Mouse (Mus musculus): ENCODE measurements around the gene Rab29.
"Not testable (repeated sequence)": the region's sequence is repeated elsewhere in the genome, so short reads cannot be mapped to it uniquely, and the experiment has no call there.

Rab29 gene

GRCm38 (mm10) chr1:131861811-131862210 is 5.2 kb upstream of the Rab29 start:
- no peak for ATAC-seq (ENCODE audit: low TSS enrichment)

- ATAC-seq (ENCODE audit: low TSS enrichment): no peak
Measured at GRCm38 (mm10) chr1:131865596-131865995, 1.4 kb upstream of the Rab29 start.

DNA sequence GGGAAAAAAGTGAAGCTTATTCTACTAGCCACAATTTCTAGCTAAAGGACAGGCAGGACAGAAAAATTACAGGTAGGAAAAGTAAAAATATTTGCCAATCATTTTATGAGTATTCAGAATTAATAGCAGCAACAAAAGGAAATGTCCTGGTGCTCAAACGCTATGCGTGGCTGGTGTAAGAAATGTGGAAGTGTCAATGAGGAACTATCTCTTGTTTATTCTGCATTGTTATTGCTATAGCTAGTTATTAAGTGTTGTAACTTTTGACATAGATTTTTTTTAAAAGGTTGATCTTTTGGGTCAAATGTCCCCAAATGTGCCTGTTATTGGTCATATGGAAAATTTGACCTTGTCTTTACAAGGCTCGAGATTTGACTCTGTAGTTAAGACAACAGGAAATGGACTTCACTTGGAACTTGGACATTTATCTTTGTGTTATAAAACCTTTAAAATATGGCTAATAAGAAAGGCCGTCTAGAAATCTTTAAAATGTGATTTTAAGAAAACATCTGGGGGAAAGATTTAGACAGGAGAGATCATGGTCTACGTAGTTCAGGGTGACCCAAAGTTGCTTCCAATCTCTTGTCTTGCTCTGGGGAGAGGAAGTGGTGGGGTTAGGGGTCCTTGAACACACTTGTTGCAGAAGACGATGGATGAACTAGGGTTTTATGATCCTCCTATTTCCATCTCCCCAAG is 572 bp upstream of the Rab29 start:
- no peak for ATAC-seq (ENCODE audit: low TSS enrichment)

- ATAC-seq (ENCODE audit: low TSS enrichment): no peak
Measured at GRCm38 (mm10) chr1:131867946-131868290, 894 bp downstream of the Rab29 start.

DNA sequence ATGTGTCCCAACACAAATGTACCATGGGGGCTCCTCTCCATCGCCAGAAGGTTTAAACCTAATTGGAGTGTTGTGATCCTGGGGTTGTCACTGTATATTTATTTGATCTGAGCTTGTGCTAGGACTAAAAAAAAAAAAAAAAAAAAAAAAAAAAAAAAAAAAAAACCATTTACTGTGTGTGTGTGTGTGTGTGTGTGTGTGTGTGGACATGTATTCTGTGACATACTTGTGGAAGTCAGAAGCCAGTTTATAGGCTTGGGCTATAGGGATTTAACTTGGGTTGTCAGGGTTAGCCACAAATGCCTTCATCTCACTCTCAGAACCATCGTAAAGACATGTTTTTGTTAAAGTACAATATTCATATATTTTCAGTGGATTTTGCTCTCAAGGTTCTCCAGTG is 2.5 kb downstream of the Rab29 start:
- no peak for ATAC-seq (ENCODE audit: low TSS enrichment)

GRCm38 (mm10) chr1:131872856-131873255 is 5.8 kb downstream of the Rab29 start:
- ATAC-seq (ENCODE audit: low TSS enrichment): no peak

DNA sequence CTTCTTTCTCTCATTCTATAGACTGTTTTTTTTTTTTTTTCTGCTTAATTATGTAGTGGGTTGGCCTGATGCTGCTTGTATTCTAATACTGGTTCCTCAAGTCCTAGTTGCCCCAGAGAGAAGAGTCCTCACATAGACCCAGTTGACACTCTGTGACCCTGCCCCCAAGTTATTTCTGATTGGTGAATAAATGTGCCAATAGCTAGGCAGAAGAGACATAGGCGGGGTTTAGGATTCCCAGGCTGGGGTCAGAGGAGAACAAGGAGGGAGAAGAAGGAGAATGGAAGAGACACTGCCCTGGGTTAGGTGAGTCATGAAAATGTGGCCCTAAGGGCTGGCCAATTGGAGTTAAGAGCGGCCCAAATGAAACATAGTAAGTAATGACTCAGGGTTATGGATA is 12.8 kb downstream of the Rab29 start:
- no peak for ATAC-seq (ENCODE audit: low TSS enrichment)

- ATAC-seq (ENCODE audit: low TSS enrichment): no peak
Measured at GRCm38 (mm10) chr1:131882787-131883186, 15.8 kb downstream of the Rab29 start.

GRCm38 (mm10) chr1:131886173-131886572 is 19.1 kb downstream of the Rab29 start:
- ATAC-seq (ENCODE audit: low TSS enrichment): peak; percentile 44

DNA sequence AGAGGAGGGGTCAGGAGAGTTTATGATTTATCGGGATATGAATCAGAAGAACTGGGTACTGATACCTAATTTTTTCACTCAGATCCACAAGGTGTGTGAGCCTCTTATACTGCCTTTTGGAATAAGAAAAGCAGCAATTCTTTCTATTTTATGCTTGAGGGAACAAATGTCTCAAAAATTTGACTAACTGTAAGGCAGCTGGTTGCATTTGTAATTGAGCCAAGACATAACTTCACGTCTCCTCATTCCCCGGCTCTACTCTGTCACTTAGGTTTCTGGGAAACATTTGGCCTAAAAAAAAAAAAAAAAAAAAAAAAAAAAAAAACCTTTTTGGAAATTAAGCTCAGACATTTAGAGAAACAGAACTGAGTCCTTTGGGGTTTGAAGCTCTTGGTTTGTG is 19.6 kb downstream of the Rab29 start:
- ATAC-seq (ENCODE audit: low TSS enrichment): peak; percentile 70

DNA sequence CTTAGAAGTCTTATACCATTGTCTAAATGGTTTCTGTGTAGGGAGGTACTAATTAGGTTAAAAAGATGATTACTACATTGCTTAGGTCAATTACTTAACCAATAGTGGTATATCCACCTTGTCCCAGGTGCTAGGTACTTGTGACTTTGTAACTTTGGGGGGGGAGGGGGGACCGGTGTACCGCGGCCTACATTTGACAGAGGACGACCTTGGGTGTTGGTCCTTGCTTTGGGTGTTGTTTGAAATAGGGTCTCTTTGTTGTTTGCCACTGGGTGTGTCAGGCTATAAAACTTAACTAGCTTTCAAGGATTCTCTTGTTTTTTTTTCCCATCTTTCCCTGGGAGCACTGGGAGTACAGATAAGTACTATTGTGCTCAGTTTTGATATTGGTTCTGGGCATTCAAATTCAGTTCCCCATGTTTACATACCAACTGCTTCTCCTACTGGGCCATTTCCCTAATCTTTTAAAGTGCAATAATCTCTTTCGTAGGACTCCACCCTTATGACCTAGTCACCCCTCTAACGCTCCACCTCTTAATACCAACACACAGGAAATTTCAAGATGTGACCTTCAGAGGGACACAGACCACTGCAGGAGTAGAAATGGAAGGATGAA is 23.1 kb downstream of the Rab29 start:
- ATAC-seq (ENCODE audit: low TSS enrichment): no peak

GRCm38 (mm10) chr1:131891436-131891835 is 24.4 kb downstream of the Rab29 start:
- no peak for ATAC-seq (ENCODE audit: low TSS enrichment)

DNA sequence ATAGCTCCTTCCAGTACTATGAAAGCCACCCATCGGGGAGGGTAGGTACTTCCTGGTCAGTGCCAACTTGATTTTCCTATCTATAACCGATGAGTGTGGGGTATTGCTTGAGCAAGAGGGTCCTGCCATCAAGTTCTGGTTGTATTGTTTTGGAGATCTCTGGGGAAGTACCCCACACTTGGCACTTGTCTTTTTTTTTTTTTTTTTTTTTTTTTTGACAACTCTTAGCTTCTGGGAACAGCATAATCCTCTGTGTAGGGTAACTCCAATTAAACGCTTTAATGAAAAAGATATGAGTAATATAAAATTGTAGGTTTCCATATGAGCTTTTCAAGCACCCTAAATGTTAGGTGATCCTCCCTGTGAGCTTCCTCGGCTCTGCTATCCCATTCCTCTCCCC is 35.7 kb downstream of the Rab29 start:
- ATAC-seq (ENCODE audit: low TSS enrichment): no peak

- peak; percentile 50; the same call in 1 of the 2 replicates for ATAC-seq (ENCODE audit: low TSS enrichment)
Measured at GRCm38 (mm10) chr1:131903251-131903650, 36.2 kb downstream of the Rab29 start.

GRCm38 (mm10) chr1:131905497-131905896 is 38.5 kb downstream of the Rab29 start:
- no peak for ATAC-seq (ENCODE audit: low TSS enrichment)

- ATAC-seq (ENCODE audit: low TSS enrichment): no peak
Measured at GRCm38 (mm10) chr1:131908456-131908855, 41.4 kb downstream of the Rab29 start.

DNA sequence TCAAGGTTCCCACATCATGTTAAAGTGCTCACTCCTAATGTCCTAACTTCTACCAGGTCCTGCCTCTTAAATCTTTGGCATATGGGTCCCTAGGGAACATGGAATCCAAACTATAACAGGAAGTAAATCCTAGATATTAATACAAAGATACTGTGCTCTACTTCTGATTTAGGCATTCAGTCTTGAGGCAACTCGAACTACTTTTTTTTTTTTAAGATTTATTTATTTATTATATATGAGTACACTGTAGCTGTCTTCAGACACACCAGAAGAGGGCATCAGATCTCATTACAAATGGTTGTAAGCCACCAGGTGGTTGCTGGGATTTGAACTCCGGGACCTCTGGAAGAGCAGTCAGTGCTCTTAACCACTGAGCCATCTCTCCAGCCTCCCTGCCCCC is 42.2 kb downstream of the Rab29 start:
- not testable (repeated sequence) for ATAC-seq (ENCODE audit: low TSS enrichment)

- peak; percentile 98 for ATAC-seq (ENCODE audit: low TSS enrichment)
Measured at GRCm38 (mm10) chr1:131910001-131910648, 43.1 kb downstream of the Rab29 start, which contains the start of gene Nucks1. Gene Nucks1 (plus strand): TSS chr1:131910534.

DNA sequence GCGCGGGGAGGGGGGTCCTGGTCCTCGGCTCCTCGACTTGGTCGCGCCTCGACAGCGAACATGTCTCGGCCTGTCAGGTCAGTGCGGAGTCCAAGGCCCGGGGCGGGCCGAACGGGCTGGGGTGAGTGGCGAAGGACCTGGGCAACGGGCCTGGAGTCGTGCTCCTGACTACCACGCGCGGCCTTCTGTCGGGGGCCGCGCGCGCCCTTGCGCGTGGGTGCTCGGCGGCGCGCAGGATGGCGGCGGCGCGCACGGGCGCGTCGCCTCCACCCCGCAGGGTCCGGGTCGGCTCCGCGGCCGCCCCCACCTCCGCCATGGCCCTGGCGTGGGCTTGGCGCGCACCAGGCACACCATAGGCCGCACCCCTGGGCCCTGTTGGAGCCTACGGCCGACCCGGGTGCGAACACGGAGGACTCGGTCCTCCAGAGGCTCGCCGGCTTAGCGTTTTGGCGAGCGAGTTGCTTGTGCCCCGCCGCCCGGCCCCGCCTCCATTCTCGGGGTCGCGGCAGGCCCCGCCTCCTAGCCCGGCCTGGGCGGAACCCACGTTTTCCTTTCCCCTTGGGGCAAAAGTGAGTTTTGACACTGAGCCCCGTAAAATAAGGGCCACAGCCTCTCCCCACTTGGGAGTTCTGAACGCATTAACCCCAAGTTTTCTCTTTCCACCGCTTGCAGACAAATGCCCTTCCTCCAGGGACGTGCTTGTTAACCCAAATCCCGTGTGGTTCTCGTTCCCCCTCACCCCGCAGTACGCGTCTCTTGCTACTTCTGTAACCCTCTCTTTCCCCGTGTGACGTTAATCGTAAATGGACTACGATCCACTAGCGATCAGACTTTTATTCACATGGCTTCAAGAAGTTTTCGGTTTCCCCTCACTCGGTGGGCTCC is 43.9 kb downstream of the Rab29 start:
- ATAC-seq (ENCODE audit: low TSS enrichment): peak; percentile 62

GRCm38 (mm10) chr1:131917634-131918033 is 50.6 kb downstream of the Rab29 start:
- no peak for ATAC-seq (ENCODE audit: low TSS enrichment)

DNA sequence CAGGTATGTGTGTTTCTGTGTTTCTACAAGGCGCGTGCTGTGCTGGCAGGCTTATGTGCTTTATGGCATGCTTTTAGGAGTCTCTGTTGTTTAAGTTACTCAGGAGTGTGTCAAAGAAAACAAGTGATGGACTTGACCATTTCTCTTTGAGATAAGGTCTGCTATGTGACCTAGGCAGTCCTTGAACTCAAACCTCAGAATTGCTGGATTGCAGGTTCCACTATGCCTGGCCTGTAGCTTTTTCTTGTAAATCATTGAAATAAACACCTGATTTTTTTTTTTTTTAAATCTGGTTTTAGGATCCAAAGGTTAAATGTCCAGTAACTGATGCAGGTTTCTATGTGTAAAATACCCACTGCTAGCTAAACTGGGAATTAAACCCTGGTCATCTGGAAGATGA is 52.0 kb downstream of the Rab29 start:
- ATAC-seq (ENCODE audit: low TSS enrichment): no peak

DNA sequence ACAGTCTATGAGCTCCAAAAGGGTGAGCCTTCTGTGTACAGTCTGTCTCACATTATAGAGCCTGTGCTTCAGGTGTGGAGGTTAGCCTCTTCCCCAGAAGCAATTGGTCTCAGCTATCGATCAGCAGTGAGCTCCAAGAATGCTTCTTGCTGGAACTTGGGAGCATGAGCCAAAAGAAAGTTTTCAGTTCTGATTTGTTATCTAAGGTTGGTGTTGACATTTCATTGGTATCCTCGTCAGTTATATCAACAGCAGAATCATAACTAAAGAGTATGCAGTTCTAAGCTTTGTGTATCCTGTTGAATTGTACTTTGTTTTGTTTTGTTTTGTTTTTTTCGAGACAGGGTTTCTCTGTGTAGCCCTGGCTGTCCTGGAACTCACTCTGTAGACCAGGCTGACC is 55.1 kb downstream of the Rab29 start:
- ATAC-seq (ENCODE audit: low TSS enrichment): no peak

Measured in frontal cortex, adult (tissue).